Mouse (Mus musculus): Measurements from ENCODE around the gene Dmrt1. TPM values are rescaled to one million over a fixed set of nuclear protein-coding genes. Genes with fewer than 3 reads are reported as not detected.

Dmrt1 gene
- polyA plus RNA-seq, 1 experiment from 2014 or later = 0.20 TPM

- Histone ChIP-seq H3K4me3 (peak overlapping the region; percentile 46), H3K27ac (replicated peaks) (no peak overlapping the region)
- 2% methylated on average over 23 of the region's 23 CpGs for WGBS
Observed at GRCm38 (mm10) chr19:25506616-25507015, 1.2 kb downstream of the Dmrt1 start.

GRCm38 (mm10) chr19:25514986-25515530 is 9.6 kb downstream of the Dmrt1 start:
- Histone ChIP-seq H3K27me3 (replicated peaks; ENCODE audit: low read depth, poor library complexity, severe bottlenecking) (peaks cover 52% of the 10 kb centered on the region), H3K36me3 (replicated peaks) (no peaks in the 10 kb centered on the region), H3K4me1 (peaks cover 5% of the 10 kb centered on the region; the same call in 1 of the 2 replicates), H3K27ac (replicated peaks) (no peak overlapping the region), H3K9me3 (no peaks in the 10 kb centered on the region), H3K4me3 (no peak overlapping the region)
- no peak for DNase-seq (ENCODE audit: low spot score)
- WGBS = 25% methylated on average over 12 of the region's 12 CpGs

More at GRCm38 (mm10) chr19:25506616-25507015, 1.2 kb downstream of the Dmrt1 start:
- Histone ChIP-seq H3K27me3 (replicated peaks; ENCODE audit: low read depth, poor library complexity, severe bottlenecking) (peaks cover 96% of the 10 kb centered on the region), H3K4me1 (peaks cover 18% of the 10 kb centered on the region), H3K36me3 (replicated peaks) (no peaks in the 10 kb centered on the region), H3K9me3 (peaks cover 9% of the 10 kb centered on the region)
- peak; percentile 50 for DNase-seq (ENCODE audit: low spot score)

- Histone ChIP-seq H3K4me3 (no peak overlapping the region), H3K27me3 (replicated peaks; ENCODE audit: low read depth, poor library complexity, severe bottlenecking) (no peaks in the 10 kb centered on the region; the same call in 1 of the 2 replicates), H3K9me3 (no peaks in the 10 kb centered on the region), H3K4me1 (peaks cover 6% of the 10 kb centered on the region), H3K27ac (replicated peaks) (no peak overlapping the region), H3K36me3 (replicated peaks) (no peaks in the 10 kb centered on the region)
- WGBS = 71% methylated on average over 6 of the region's 6 CpGs
- no peak for DNase-seq (ENCODE audit: low spot score)
Observed at GRCm38 (mm10) chr19:25524156-25524555, 18.7 kb downstream of the Dmrt1 start.

DNA sequence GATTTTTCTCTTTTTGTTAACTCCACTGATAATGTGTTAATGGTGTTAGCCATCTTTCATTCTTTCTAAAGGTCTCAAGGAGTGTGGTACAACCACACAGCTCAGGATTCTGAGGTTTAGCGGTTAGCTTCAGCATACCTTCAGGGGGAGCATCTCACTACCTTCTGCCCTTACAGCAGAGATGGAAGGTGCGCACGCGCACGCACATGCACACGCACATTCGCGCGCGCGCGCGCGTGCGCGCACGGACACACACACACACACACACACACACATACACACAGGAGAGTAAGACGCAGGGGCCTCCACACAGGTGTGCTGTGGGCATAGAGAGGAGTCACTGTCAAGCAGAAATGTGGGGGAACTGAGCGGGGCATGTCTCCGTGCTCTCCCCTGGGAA is 20.3 kb downstream of the Dmrt1 start:
- DNase-seq (ENCODE audit: low spot score) = no peak
- H3K9me3 ChIP-seq = no peaks in the 10 kb centered on the region
- H3K4me1 ChIP-seq = peaks cover 8% of the 10 kb centered on the region
- no peak overlapping the region for H3K27ac ChIP-seq (replicated peaks)
- no peaks in the 10 kb centered on the region for H3K27me3 ChIP-seq (replicated peaks; ENCODE audit: low read depth, poor library complexity, severe bottlenecking)
- no peaks in the 10 kb centered on the region for H3K36me3 ChIP-seq (replicated peaks)
- 98% methylated on average over 20 of the region's 20 CpGs for WGBS
- H3K4me3 ChIP-seq = no peak overlapping the region

GRCm38 (mm10) chr19:25529673-25530072 is 24.3 kb downstream of the Dmrt1 start:
- WGBS = 83% methylated on average over 12 of the region's 12 CpGs
- H3K27me3 ChIP-seq (replicated peaks; ENCODE audit: low read depth, poor library complexity, severe bottlenecking) = no peaks in the 10 kb centered on the region
- H3K4me3 ChIP-seq = no peak overlapping the region
- no peaks in the 10 kb centered on the region for H3K9me3 ChIP-seq
- H3K27ac ChIP-seq (replicated peaks) = no peak overlapping the region
- H3K4me1 ChIP-seq = peaks cover 3% of the 10 kb centered on the region; the same call in 1 of the 2 replicates
- H3K36me3 ChIP-seq (replicated peaks) = no peaks in the 10 kb centered on the region
- DNase-seq (ENCODE audit: low spot score) = no peak

DNA sequence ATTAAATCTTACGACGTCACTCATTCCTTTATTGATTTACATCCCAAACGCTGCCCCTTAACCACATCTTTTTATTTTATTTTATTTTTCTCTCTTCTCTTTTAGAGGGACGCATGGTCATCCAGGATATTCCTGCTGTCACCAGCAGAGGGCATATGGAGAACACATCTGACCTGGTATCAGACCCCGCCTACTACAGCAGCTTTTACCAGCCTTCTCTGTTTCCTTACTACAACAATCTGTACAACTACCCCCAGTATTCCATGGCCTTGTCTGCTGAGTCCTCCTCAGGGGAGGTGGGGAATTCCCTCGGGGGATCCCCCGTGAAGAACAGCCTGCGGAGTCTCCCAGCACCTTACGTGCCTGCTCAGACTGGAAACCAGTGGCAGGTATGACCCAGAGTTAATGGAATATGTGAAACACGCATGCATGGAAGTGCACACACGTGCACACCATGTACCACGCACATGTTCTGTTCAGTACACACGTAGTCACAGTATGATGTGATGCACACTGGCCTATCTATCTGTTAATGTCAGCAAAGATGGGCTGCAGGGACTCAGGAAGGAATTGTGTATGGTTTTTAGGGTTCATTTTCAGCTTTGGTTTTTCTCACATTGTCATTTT is 40.4 kb downstream of the Dmrt1 start:
- no peaks in the 10 kb centered on the region for H3K36me3 ChIP-seq (replicated peaks)
- whole genome bisulfite sequencing = 40% methylated on average over 13 of the region's 13 CpGs
- H3K27me3 ChIP-seq (replicated peaks; ENCODE audit: low read depth, poor library complexity, severe bottlenecking) = peaks cover 32% of the 10 kb centered on the region
- DNase-seq (ENCODE audit: low spot score) = peak; percentile 57
- no peak overlapping the region for H3K4me3 ChIP-seq
- no peak overlapping the region for H3K27ac ChIP-seq (replicated peaks)
- H3K4me1 ChIP-seq = no peaks in the 10 kb centered on the region
- peaks cover 3% of the 10 kb centered on the region; the same call in 1 of the 2 replicates for H3K9me3 ChIP-seq

GRCm38 (mm10) chr19:25547086-25547643 is 41.7 kb downstream of the Dmrt1 start:
- no peaks in the 10 kb centered on the region for H3K36me3 ChIP-seq (replicated peaks)

DNA sequence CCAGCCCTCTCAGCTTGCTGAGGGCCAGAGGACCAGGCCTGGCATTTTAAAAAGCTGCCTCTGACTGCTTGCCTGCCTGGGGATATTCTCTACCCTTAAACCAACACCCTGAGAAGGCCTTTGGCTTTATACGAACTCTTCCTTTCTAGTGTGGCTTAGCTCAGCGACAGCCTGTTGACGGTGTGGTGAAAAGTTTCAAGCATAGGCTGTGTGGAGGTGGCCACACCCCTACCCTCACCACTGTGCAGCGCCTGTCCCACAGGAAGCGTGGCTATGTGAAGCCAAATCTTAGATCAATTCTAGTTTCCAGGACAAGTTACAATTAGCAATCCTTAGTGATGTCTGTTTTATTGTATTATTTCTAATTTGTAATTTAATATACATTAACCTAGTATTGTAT is 44.9 kb downstream of the Dmrt1 start:
- Histone ChIP-seq H3K4me3 (no peak overlapping the region), H3K9me3 (no peaks in the 10 kb centered on the region), H3K27ac (replicated peaks) (no peak overlapping the region), H3K36me3 (replicated peaks) (no peaks in the 10 kb centered on the region), H3K27me3 (replicated peaks; ENCODE audit: low read depth, poor library complexity, severe bottlenecking) (peaks cover 14% of the 10 kb centered on the region), H3K4me1 (0 out of 2 replicates have a peak, but pooled peaks cover 2% of the 10 kb centered on the region)
- no peak for DNase-seq (ENCODE audit: low spot score)
- WGBS = 68% methylated on average over 5 of the region's 5 CpGs

More at GRCm38 (mm10) chr19:25547086-25547643, 41.7 kb downstream of the Dmrt1 start:
- Histone ChIP-seq H3K9me3 (peaks cover 3% of the 10 kb centered on the region; the same call in 1 of the 2 replicates), H3K4me1 (no peaks in the 10 kb centered on the region), H3K4me3 (no peak overlapping the region), H3K27ac (replicated peaks) (no peak overlapping the region), H3K27me3 (replicated peaks; ENCODE audit: low read depth, poor library complexity, severe bottlenecking) (peaks cover 32% of the 10 kb centered on the region)
- no peak for DNase-seq (ENCODE audit: low spot score)
- WGBS = 80% methylated on average over 9 of the region's 9 CpGs

DNA sequence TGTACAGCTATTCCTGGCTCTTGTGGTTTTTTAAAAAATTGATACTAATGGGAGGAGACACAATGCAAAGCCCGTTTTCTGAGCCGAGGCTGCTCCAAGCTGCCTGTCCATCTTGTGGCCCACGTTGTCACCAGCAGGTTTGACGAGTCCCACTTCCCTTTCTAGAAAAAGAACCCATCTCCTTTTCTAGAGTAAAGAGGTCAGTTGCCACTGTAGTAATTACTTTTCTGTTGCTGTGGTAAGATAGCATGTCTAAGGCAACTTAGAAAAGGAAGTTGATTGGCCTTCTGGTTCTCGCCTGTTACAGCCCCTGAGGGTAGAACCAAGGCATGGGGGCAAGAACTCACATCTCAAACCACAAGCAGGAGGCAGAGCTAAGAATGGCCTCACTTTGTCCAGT is 45.6 kb downstream of the Dmrt1 start:
- H3K27ac ChIP-seq (replicated peaks) = no peak overlapping the region
- WGBS = 71% methylated on average over 5 of the region's 5 CpGs
- H3K4me1 ChIP-seq = 0 out of 2 replicates have a peak, but pooled peaks cover 2% of the 10 kb centered on the region
- H3K4me3 ChIP-seq = no peak overlapping the region
- H3K9me3 ChIP-seq = no peaks in the 10 kb centered on the region
- H3K36me3 ChIP-seq (replicated peaks) = no peaks in the 10 kb centered on the region
- no peak for DNase-seq (ENCODE audit: low spot score)
- peaks cover 10% of the 10 kb centered on the region for H3K27me3 ChIP-seq (replicated peaks; ENCODE audit: low read depth, poor library complexity, severe bottlenecking)

- no peak for DNase-seq (ENCODE audit: low spot score)
- Histone ChIP-seq H3K4me3 (no peak overlapping the region), H3K9me3 (0 out of 2 replicates have a peak, but pooled peaks cover 3% of the 10 kb centered on the region), H3K27me3 (replicated peaks; ENCODE audit: low read depth, poor library complexity, severe bottlenecking) (peaks cover 47% of the 10 kb centered on the region), H3K27ac (replicated peaks) (no peak overlapping the region), H3K36me3 (replicated peaks) (no peaks in the 10 kb centered on the region), H3K4me1 (no peaks in the 10 kb centered on the region)
- 83% methylated on average over 12 of the region's 12 CpGs for WGBS
Observed at GRCm38 (mm10) chr19:25564430-25564829, 59.0 kb downstream of the Dmrt1 start.

GRCm38 (mm10) chr19:25569778-25570177 is 64.4 kb downstream of the Dmrt1 start:
- H3K27me3 ChIP-seq (replicated peaks; ENCODE audit: low read depth, poor library complexity, severe bottlenecking) = peaks cover 83% of the 10 kb centered on the region
- no peak overlapping the region for H3K27ac ChIP-seq (replicated peaks)
- 88% methylated on average over 7 of the region's 7 CpGs for WGBS
- no peaks in the 10 kb centered on the region for H3K36me3 ChIP-seq (replicated peaks)
- H3K4me3 ChIP-seq = no peak overlapping the region
- H3K4me1 ChIP-seq = peaks cover 7% of the 10 kb centered on the region
- DNase-seq (ENCODE audit: low spot score) = no peak
- H3K9me3 ChIP-seq = no peaks in the 10 kb centered on the region

DNA sequence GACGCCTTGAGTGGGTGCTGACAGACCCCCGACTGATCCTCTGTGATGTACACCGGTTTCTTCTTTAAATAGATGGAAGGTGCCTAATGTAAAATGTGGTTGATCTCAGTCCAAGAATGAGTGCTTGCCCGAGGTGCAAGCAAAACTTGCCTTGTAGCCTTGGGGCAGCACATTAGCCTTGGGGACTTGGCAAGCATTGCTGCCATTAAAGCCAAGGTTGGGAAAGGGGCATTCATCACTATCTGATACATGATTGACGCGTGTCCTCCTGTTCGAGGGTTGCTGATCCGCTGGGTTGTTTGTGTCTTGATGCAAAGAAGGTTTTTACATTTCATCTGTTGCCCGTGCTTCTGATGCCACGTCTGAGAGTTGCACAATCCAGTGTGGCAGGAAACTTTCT is 69.0 kb downstream of the Dmrt1 start:
- peaks cover 22% of the 10 kb centered on the region for H3K4me1 ChIP-seq

More for the DNA sequence above, 69.0 kb downstream of the Dmrt1 start:
- DNase-seq (ENCODE audit: low spot score) = no peak
- Histone ChIP-seq H3K9me3 (no peaks in the 10 kb centered on the region), H3K4me3 (no peak overlapping the region), H3K36me3 (replicated peaks) (no peaks in the 10 kb centered on the region), H3K27ac (replicated peaks) (0 out of 2 replicates have a peak overlapping the region, but pooled peaks have one; percentile 16), H3K27me3 (replicated peaks; ENCODE audit: low read depth, poor library complexity, severe bottlenecking) (peaks cover 88% of the 10 kb centered on the region)
- 42% methylated on average over 10 of the region's 10 CpGs for WGBS

Measured in embryonic facial prominence, embryonic 10.5 days (tissue).